Mouse (Mus musculus): ENCODE measurements around the gene Otud5.

DNA sequence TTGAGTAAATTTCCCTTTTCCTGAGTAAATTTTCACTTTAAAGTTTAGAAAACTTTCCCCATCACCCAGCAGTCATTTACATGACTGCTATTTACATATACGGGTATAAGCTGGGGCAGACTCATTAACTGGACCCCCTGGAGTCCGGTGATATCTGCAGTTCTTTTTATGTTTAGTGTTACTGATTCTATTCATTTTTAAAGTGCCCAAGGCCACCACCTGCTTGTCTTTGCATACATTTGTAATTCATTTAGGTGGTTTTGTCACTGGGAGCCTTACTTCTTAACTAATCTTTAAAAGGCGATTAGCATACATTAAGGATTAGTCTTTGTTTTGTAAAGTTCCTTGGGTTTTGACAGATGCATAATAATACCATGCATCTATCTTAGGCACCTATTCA lies 28.7 kb downstream of the Otud5 start:
- TF ChIP-seq CTCF (conservative IDR thresholded peaks at IDR 0.05; ENCODE audit: low read length) (no peak), POU5F1 (IDR thresholded peaks at IDR 0.05; ENCODE audit: borderline replicate concordance, low read length) (peak; percentile 61; the same call in 1 of the 2 replicates), NANOG (IDR thresholded peaks at IDR 0.05; ENCODE audit: borderline replicate concordance, low read length) (no peak)

All from E14TG2a.4 (cell line).